Mouse (Mus musculus) c-Kit-positive CD71-positive TER-119-negative erythroid progenitor cells, embryonic 14.5 days (primary cell): ENCODE data around the gene Ttyh2.
A peak's percentile ranks its signal among the peaks of the same experiment; 100 is the strongest.

Source experiments
- DNase-seq: peaks from one replicate; pipeline ENCODE4 v3.0.0-alpha.2; 2013; ENCODE audit warnings: low read depth

Ttyh2 gene

DNA sequence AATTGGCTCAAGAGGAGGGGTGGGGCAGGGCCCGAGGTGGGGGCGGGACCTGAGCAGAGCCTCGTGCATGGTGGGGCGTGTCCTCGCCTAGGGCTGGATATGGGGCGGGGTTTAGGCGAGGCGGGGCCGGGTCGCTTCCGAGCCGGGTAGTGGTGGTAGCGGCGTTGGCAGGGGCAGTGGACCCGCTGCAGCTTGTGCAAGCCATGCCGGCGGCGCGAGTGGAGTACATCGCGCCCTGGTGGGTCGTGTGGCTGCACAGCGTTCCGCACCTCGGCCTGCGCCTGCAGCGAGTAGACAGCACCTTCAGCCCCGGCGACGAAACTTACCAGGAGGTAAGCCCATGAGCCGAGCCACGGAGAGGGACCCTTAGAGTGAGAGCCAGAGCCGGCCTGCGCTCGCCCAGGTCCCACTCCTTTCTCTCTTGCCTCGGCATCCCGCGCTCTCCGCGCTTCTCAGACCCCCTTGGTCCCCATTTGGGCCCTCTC, at the start of gene Ttyh2:
Ttyh2 (plus strand) TSS at position 91 of the 485 bp plus-strand sequence.
- DNase-seq, result peak; percentile 48

DNA sequence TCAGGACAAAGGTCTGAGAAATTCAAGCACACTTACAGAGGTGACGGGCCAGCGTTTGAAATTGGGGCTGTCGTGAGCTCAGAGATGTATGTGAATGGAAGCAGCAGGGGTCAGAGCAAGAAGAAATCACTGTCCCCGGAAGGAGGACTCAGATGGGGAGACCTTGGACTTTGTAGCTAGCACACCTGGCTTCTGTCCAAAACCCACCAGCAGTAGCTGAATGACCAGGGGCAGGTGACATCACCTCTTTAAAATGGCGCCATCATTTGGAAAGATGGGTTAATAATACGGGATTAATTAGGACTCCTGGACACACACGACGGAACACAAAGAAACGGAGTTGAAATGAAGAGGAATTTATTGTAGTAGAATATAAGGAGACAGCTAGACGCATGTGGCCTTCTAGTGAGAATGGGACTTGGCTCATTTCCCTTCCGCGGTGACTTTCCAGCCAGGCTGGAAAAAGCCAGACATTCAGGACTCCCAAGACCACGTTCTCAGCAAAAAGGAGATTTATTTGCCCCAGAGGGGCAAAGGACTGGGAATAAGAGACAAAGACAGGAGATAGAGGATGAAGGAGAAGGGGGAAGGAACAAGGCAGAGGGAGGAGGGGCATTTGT, 49.0 kb upstream of the Ttyh2 start:
- DNase-seq, result no peak

DNA sequence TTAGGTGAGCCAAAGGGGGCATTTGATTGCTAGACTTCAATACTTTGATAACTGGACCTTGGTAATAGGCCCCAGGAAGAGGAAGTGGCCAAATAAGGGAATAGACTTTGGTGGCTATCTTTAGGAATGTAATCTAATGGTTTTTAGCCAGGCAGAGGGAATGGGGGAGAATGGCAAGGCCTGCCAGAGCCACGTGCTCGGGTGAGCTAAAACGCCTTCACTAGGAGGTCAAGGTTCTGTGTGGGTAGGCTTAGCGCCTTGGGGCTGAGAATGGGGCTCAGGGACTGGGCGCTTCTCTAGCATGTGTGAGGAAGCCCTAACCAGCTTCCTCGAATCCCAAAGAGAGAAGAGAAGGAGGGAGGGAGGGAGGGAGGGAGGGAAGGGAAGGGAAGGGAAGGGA, 48.2 kb upstream of the Ttyh2 start:
- no peak for DNase-seq

DNA sequence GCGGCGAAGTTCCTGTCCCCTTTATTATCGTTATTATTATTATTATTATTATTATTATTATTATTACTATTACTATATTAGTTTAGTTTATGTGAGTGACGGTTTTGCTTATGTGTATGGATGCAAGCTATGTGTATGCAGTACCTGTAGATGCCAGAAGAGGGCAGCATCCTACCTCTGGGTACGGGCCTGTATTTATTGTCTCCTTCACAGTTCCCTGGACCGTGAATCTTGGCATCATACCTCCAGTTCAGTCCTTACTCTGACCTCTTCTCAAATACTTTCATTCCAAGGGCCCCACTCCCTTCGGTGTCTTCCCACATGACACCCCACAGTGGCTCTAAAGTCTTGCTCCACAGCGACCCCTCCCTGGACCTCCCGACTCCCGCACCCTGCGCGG, 47.2 kb upstream of the Ttyh2 start:
- no peak for DNase-seq

DNA sequence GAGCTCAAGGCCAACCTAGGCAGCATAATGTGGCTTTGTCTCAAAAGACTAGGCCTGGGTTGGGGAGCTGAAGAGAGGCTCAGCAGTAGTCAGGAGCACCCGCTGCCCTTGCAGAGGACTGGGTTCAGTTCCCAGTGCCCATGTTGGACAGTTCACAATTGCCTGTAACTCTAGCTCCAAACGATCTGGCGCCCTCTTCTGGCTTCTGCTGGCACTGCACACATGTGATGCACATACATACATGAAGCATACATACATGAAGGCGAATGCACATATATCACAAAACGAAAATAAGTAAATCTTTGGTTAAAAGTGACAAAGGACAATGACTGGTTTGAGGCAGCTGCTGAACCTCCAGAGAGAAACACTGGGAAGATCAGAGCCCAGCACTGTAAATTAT, 45.2 kb upstream of the Ttyh2 start:
- DNase-seq, result no peak

DNA sequence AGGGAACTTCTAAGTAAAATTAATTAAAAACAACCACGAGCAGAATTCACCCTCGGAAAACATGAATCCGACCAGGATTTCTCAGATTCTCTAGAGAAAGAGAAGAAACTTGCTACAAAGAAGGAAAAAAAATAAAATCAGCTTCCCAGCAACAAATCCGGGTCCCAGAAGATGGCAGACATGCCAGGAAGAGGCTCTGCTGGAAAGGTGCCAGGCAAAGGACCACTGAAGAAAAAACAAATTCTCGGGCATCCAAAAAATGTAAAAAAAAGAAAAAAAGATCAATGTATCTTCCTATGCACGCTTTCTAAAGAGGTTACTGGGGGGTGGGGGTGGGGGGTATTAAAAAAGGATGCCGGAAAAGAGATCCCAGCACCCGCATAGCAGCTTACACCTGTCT, 43.0 kb upstream of the Ttyh2 start:
- no peak for DNase-seq

DNA sequence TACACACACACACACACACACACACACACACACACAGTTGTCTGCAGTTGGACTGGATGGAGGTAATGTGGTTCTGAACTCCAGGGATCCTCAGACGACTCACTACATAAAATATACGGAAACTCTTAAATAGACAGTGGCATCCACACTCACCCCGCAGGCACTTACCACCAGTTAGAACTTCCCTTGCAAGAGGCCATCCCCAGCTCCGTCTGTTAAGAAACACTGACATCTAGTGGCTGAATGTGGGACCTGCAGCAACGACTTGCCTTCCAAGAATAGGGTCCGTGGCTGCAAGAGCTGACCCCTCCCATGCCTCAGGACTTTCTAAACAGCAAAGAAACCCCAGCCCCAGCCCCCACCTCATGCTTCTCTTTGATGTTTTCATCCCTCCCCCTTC, 38.9 kb upstream of the Ttyh2 start:
- peak; percentile 46 for DNase-seq

DNA sequence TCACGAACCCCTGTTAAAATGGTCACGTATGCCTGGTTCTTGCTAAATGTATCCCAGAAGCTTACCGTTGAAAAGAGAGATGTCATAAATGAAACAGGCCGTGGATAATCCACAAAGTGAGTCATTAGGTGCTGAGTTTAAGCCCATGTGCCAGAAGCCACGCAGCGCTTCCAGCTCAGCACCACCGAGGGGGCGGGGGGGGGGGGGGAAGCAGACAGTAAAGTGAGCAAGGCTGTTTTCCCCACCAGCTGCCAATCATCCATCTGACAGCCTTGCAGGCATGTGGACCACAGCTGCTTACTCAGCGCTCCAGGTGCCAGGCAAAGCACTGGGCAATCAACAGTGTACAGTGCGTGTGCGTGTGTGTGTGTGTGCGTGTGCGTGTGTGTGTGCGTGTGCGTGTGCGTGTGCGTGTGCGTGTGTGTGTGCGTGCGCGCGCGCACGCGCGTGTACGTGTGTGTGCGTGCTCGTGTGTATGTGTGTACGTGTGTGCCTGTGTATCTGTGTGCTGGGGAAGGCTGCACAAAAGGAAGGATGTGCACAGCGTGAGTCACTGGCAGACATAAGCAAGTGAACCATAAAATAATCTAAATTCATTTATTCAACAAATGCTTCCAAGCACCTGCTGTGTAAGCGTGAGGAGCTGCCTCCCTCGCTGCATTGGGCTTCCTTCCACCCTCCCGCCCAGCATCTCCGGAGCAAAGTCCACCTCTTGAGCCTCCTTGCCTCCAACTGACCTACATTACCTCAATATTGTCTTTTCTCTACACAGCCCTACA, 38.3 kb upstream of the Ttyh2 start:
- no peak for DNase-seq

DNA sequence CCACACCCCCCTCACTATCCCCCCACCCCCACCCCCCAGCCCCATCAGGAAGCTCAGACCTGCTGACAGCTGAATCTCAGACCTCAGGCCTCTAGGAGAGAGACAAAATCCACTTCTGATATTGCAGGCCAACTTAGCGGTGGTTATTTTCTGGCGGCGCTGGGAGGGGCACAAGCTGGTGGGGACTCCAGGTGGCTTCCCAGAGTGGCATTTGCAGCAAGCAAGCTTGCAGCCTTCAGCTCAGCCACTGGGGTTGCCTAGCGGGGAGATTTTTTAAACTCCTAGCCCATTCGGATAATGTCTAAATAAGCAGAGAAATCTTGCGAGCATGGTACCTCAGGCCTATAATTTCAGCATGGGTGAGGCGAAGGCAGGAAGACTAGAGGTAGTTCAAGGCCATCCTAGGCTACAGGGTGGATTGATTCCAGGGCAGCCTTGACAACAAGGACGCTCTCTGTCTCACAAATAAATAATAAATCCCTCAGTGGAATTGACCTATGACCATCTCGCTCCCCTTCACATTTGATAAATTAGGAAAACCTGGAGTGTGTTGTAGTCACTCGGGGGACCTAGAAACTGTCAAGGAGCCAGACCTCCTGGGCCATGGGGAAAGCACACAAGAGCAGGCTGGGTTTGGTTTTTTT, 36.5 kb upstream of the Ttyh2 start:
- DNase-seq, result no peak

DNA sequence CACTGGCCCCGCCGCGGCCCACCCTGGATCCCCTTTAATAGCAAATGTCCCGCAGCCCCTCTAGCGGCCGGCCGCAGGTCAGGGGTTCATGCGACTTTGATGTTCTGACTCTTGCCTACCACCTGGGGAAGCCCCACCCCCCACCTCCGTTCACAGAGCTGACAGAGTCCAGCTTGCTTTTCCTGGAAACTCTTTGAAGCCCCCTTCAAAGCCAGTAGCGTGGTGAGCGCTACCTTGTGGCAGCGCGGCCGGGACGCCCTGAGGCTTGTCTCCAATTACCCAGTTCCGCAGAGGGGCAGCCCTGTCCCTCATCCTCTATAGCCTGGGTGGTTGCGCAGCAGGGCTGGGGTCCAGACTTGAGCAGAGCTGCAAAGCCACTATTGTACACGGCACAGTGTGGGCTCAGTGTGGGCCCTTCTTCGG, 35.5 kb upstream of the Ttyh2 start:
- DNase-seq, result no peak

DNA sequence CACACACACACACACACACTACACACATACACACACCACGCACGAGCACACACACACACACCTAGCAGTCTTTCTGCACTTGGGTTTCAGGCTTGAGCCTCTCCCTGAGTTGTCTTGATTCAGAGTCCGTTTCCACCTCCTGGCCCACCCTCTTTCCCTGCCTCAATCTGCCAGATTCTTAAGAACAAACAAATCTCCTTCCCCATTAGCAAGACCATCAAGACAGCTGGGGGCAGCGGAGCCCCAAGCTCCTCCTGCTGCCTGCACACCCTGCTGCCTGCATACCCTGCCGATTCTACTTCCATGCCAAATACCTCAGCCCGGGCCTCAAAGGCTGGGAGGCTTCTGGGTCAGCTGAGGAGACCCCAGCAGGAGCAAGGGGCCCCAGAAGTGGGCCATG, 34.6 kb upstream of the Ttyh2 start:
- DNase-seq, result no peak

DNA sequence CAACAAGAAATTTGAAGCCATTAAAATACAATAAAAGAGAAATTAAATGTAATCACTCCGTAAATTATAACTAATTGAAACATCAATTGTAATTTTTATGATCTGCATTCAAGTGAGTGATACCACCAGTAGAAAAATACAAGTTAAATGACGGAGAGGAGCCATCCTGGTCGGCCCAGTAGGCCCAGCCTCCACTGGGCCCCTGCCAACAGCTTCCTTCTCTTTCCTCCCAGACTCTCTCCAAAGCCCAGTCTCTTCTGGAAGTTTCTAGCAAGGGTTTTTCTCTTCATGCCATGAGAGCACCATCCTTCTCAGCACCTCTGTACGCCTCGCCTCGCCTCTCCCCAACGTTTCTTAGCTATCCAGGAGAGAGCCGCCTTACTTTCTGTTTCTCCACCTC, 34.1 kb upstream of the Ttyh2 start:
- DNase-seq, result no peak

DNA sequence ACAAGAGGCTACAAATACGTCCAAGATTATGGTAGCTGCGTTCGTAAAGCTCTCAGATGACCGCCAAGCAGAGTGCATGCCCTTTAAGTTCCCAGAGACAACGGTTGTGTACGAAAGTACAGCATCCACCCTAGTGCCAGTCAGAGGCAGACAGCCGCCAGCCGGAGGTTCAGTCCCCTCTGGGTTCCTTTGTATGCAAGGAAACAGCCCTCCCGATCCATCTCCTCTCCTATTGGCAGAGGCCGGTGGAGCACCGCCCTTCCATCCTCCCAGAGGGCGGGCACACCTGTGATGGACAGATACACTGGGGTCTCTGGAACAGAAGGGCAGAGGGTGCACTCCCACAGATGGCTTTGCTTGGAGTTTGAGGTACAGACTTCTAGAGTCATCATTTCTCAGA, 33.0 kb upstream of the Ttyh2 start:
- no peak for DNase-seq

DNA sequence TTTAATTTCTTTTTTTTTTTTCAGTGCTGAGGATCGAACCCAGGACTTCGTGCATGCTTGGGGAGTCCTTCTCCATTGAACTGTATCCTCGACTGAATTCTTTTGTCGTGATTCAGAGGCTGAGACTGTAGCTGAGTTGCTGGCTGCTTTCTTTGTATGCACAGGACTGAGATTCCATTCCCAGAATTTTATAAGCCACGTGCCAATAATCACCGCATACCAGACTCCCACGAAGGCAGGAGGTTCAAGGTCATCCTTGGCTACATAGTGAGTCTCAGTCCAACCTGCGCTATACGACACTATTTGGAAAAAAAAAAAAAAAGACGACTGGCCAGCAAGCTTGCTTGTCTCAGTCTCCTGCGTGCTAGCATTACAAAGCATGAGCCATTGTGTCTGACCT, 32.3 kb upstream of the Ttyh2 start:
- DNase-seq, result no peak

DNA sequence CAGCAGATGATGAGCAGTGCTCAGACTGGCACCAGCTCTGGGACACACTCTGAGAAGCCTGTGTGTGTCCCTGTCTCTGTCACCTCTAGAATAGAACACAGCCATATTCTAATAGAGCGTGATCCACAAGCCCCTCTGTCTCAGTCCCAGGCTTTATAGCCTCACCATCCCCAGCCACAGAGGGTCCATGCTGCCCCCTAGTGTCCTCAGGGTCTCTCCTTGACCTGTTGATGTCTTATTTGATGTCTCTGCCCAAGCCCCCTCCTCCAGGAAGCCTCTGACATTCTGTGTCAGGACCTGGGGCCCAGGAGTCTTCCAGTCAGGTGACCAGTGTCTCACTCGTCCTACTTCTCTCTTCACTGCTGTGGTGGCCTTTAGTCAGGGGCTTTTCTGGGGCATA, 31.1 kb upstream of the Ttyh2 start:
- no peak for DNase-seq

DNA sequence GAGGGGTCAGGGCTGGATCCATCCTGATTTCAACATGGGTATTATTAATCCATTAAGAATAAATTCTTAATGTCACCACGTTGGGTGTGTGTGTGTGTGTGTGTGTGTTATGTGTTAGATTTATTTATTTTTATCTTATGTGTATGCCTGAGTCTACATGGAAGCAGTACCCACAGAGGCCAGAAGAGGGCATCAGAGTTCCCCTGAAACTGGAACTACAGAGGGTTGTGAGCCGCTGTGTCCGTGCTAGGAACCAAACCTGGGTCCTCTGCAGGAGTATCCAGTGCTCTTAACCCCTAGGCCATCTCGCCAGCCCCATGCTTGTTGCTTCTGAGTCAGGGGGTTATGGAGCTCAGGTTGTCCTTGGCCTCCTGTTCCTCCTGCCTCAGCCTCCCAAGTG, 25.7 kb upstream of the Ttyh2 start:
- DNase-seq, result no peak

DNA sequence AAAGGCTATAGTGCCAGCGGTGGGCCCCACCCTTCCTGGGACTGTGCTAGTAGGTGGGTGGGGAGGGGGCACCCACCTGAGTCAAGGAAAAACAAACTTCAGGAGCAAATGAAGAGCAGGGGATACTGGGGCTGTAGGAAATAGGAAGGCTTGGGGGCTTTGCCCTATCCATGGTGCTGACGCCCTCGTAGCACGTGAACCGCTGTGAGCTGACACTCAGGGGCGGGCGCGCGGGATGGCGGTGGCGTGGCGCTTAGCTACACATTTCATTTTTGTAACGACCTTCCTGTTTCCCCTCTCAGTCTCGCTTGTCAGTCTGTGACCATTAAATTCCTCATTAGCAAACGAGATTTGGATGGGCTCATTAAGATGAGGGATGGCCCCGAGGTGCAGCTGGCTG, 22.7 kb upstream of the Ttyh2 start:
- no peak for DNase-seq

DNA sequence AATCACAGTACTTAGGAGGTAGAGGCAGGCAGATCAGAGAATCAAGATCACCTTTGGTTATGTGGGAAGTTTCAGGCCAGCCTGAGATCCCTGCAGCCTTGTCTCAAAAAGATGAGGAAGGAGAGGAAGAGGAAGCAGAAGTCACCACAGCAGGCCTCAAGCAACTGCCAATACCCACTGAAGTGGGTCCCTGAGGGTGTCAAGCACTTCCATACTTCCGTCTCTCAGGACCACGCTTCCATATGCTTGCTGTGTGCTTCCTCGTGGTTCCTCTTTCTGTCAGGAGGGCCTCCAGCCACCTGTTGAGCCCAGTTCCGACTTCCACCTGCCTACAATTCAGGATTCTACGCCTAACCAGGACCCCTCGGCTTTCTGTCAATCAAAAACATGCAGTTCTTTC, 21.6 kb upstream of the Ttyh2 start:
- DNase-seq, result no peak

DNA sequence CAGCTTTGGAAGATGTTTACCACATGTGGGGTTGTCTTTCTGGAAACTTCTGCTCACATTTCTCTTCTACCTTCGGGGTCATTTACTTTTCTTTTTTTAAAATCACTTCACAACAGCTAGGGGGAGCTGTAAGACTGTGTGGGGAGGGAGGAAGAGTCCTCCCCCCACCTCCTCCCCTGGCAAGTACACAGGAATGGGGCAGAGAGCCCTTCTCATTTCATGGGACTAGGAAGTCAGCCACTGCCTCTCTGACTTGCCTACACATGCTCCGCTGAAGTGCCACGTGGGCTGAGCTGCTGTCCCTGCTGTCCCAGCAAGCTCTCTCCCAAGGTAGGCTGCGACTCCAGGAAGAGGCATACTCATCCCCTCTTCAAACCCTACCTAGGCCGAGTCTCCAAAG, 20.7 kb upstream of the Ttyh2 start:
- DNase-seq, result no peak

DNA sequence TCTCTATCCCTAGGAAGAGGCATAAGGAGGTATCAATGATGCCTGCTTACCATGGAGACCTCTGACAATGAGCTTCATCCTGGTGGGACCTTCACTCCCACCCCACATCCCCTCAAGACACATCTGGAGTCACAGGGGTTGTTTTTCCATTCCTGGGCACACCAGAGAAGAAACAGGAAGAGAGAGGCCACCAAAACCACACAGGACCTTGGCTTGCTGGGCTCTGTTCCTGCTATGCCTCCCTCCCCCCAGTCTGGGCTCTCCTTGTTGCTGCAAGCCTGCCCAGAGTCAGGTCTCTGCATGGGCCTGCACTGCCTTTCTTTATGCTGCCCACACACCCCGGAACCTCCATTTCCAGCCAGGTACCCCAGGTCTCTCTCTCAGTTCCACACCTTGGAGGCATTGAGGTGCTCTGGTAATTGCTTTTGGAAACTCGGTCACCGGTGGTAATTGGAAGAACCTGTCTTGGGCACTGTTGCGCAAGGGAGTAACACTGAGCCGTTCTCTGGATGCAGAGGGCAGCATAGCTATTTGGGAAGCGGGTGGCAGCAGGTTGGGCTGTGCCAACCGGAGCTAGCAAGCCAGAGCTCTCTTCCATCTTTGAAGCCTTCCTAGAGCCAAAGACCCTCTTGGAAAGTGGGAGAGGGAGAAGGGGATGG, 19.8 kb upstream of the Ttyh2 start:
- DNase-seq, result no peak

DNA sequence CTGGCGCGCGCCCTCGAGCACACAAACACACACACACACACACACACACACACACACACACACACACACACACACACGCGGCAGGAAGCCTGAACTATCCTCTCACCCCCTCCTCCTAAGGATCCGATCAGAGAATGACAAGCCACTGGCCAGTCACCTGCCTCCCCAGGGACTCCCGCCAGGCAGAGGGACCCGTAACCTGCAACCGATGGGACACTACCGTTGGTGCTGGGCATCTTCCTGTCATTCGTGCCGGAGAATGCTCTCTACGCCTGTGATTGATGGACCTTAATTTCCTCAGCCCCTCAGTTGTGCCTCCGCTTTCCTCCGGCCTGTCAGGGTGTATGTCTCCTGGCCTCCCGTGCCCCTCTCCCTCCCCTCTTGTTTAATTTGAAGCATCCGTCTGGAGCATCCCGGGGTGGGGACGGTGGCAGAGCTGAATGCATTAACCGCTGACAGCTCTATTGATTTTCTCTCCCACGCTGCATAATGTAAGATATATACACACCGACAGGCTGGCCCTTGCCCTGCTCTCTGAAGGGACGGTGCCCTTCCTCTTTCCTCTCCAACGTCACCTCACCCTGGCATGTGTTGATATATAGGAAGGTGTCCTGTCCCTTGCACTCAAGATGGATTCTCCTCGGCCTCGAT, 18.1 kb upstream of the Ttyh2 start:
- DNase-seq, result no peak

DNA sequence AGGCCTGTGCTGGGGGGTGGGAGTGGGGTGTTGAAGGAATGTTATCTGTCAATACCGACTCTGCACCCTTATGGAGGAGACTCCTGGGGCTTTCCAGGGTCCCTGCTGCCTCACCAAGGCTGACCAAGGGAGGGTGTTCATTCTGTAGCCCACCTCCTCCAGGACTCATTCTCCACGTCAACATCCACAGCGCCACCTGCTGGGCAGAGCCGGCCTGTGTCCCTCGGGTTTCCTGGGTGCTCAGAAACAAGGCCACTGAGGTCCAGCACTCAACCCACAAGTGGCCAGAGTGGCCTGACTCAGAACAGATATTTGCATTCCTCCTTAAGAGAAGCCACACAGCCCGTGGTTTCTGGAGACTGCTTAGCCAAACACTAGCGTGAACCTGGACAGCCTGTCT, 17.5 kb upstream of the Ttyh2 start:
- DNase-seq, result no peak
